In genomic region chr2:144160434-144160833, GRCm38 (mm10) we compare ENCODE assay signal across 11 mouse cellular contexts.
DNase-seq lines count a peak whose midpoint lies in the region; ATAC-seq and TF ChIP-seq lines count a peak whose summit lies in the region.
"Had no signal": no experiment of that assay in that cellular context is flagged by ENCODE, and none has a peak within 500 bp of the region (broad histone marks: within the 10 kb centered on the region; RNA-seq: fewer than 3 reads in every experiment).

No protein-coding gene starts in this region.

- H3K27ac ChIP-seq in lung, embryonic 14.5 days (ENCODE audit: low read depth): peak overlapping the region; percentile 75
- H3K27ac ChIP-seq in embryonic facial prominence, embryonic 13.5 days: peak overlapping the region; percentile 99
- peak overlapping the region; percentile 35 to 78 for H3K27ac ChIP-seq in heart, embryonic 14.5 days (replicated peaks in 1 of 2; ENCODE audit: control insufficient read depth in 1 of 2, insufficient read depth in 1 of 2, low read depth in 2 of 2, low read length in 2 of 2)
- H3K27ac ChIP-seq in liver, embryonic 13.5 days: peak overlapping the region; percentile 10; the same call in 1 of the 2 replicates
- H3K27ac ChIP-seq: neural tube, embryonic 12.5 days had no signal

- no peak for TF ChIP-seq CTCF in lung, embryonic 14.5 days (IDR thresholded peaks at IDR 0.05; ENCODE audit: low read depth)

- no peak overlapping the region for H3K4me3 ChIP-seq in lung, embryonic 14.5 days (ENCODE audit: low read depth, low read length)
- no peak overlapping the region for H3K4me3 ChIP-seq in embryonic facial prominence, embryonic 13.5 days
- no peak overlapping the region for H3K4me3 ChIP-seq in heart, embryonic 14.5 days (ENCODE audit: control insufficient read depth in 1 of 2, insufficient read depth in 1 of 2, low read depth in 1 of 2, low read length in 2 of 2)
- no peak overlapping the region for H3K4me3 ChIP-seq in liver, embryonic 13.5 days (replicated peaks)
- H3K4me3 ChIP-seq: neural tube, embryonic 12.5 days had no signal

- ATAC-seq in lung, embryonic 14.5 days (ENCODE audit: insufficient read depth): peak; percentile 50
- ATAC-seq in embryonic facial prominence, embryonic 13.5 days (ENCODE audit: insufficient number of reproducible peaks, insufficient read depth, low FRiP score, low TSS enrichment, low read depth): peak; percentile 61
- ATAC-seq in heart, embryonic 14.5 days (ENCODE audit: insufficient number of reproducible peaks, insufficient read depth, low FRiP score, low read depth): no peak
- no peak for ATAC-seq in liver, embryonic 13.5 days (ENCODE audit: low read depth)
- ATAC-seq in activated CD4-positive, CD25-positive, alpha-beta regulatory T cell, adult 4 months: no peak

- H3K4me2 ChIP-seq in lung, embryonic 14.5 days: peak overlapping the region; percentile 13; the same call in 1 of the 2 replicates
- H3K4me2 ChIP-seq in embryonic facial prominence, embryonic 13.5 days: peak overlapping the region; percentile 47
- H3K4me2 ChIP-seq in heart, embryonic 14.5 days (ENCODE audit: low read length): no peak overlapping the region
- H3K4me2 ChIP-seq in liver, embryonic 13.5 days: peak overlapping the region; percentile 10; the same call in 1 of the 2 replicates
- H3K4me2 ChIP-seq: neural tube, embryonic 12.5 days had no signal

- peak; percentile 76 for DNase-seq in lung, embryonic 14.5 days
- no peak for DNase-seq in lung, postnatal 25 days (ENCODE audit: low spot score)
- DNase-seq in liver, embryonic 13.5 days: no peak
- no peak for DNase-seq in spleen, postnatal 4 days (ENCODE audit: low spot score in 2 of 2)
- DNase-seq in left cerebral cortex, postnatal 4 days: no peak
- DNase-seq: cerebellum, adult 9-11 months; lung, postnatal 14 days had no signal

- H3K9ac ChIP-seq in lung, embryonic 14.5 days: no peak overlapping the region
- peak overlapping the region; percentile 54; the same call in 1 of the 2 replicates for H3K9ac ChIP-seq in embryonic facial prominence, embryonic 13.5 days
- no peak overlapping the region for H3K9ac ChIP-seq in heart, embryonic 14.5 days (ENCODE audit: low read length)
- no peak overlapping the region for H3K9ac ChIP-seq in liver, embryonic 13.5 days
- H3K9ac ChIP-seq: neural tube, embryonic 12.5 days had no signal

- peaks cover 18% of the 10 kb centered on the region for H3K4me1 ChIP-seq in lung, embryonic 14.5 days (ENCODE audit: insufficient read depth)
- peaks cover 76% of the 10 kb centered on the region for H3K4me1 ChIP-seq in embryonic facial prominence, embryonic 13.5 days
- peaks cover 18 to 19% of the 10 kb centered on the region in 2 experiments for H3K4me1 ChIP-seq in heart, embryonic 14.5 days (ENCODE audit: control insufficient read depth in 2 of 2, insufficient read depth in 2 of 2, low read length in 2 of 2)
- H3K4me1 ChIP-seq in liver, embryonic 13.5 days (replicated peaks): peaks cover 19% of the 10 kb centered on the region; the same call in 1 of the 2 replicates

- intact Hi-C loops in left cerebral cortex, postnatal 4 days (cut with DNase I): loop anchor here (10.0 kb wide), 1 partner anchor 146 kb away; the partner anchor contains the start of gene Rrbp1

- no peaks in the 10 kb centered on the region for H3K9me3 ChIP-seq in lung, embryonic 14.5 days (ENCODE audit: low read depth, low read length)
- H3K9me3 ChIP-seq in embryonic facial prominence, embryonic 13.5 days: no peaks in the 10 kb centered on the region
- no peaks in the 10 kb centered on the region for H3K9me3 ChIP-seq in heart, embryonic 14.5 days (ENCODE audit: control insufficient read depth, low read length)
- H3K9me3 ChIP-seq in liver, embryonic 13.5 days (replicated peaks): no peaks in the 10 kb centered on the region
- H3K9me3 ChIP-seq: neural tube, embryonic 12.5 days had no signal

- 41% methylated on average over 10 of the region's 10 CpGs for WGBS in lung, embryonic 14.5 days
- WGBS in embryonic facial prominence, embryonic 13.5 days: 16% methylated on average over 10 of the region's 10 CpGs
- 57% methylated on average over 10 of the region's 10 CpGs for WGBS in heart, embryonic 14.5 days
- WGBS in liver, embryonic 13.5 days (ENCODE audit: insufficient replicate concordance): 65% methylated on average over 10 of the region's 10 CpGs

- no peaks in the 10 kb centered on the region for H3K36me3 ChIP-seq in lung, embryonic 14.5 days (ENCODE audit: insufficient read depth)
- no peaks in the 10 kb centered on the region for H3K36me3 ChIP-seq in embryonic facial prominence, embryonic 13.5 days
- no peaks in the 10 kb centered on the region for H3K36me3 ChIP-seq in heart, embryonic 14.5 days (ENCODE audit: control insufficient read depth, insufficient read depth, low read length)
- no peaks in the 10 kb centered on the region for H3K36me3 ChIP-seq in liver, embryonic 13.5 days
- H3K36me3 ChIP-seq: neural tube, embryonic 12.5 days had no signal

- no peaks in the 10 kb centered on the region for H3K27me3 ChIP-seq in lung, embryonic 14.5 days (ENCODE audit: insufficient read depth, low read length)
- H3K27me3 ChIP-seq in embryonic facial prominence, embryonic 13.5 days: no peaks in the 10 kb centered on the region
- 0 out of 2 replicates have a peak, but pooled peaks cover 3% of the 10 kb centered on the region for H3K27me3 ChIP-seq in heart, embryonic 14.5 days (ENCODE audit: control insufficient read depth, insufficient read depth, low read length)
- H3K27me3 ChIP-seq in liver, embryonic 13.5 days: peaks cover 12% of the 10 kb centered on the region

Comparison
In these comparisons a context has a peak if more than half of its experiments do, and no peak if none do; other contexts are left out.
1. ATAC-seq: peak in lung, embryonic 14.5 days (single experiment) and embryonic facial prominence, embryonic 13.5 days (single experiment); none in heart, embryonic 14.5 days (single experiment), liver, embryonic 13.5 days (single experiment) and activated CD4-positive, CD25-positive, alpha-beta regulatory T cell, adult 4 months (single experiment).
2. H3K27ac ChIP-seq: peak in every context shown above with its lines; median percentile 99 in embryonic facial prominence, embryonic 13.5 days; 75 in lung, embryonic 14.5 days; 56 in heart, embryonic 14.5 days; 10 in liver, embryonic 13.5 days.